Mouse (Mus musculus) CD4-positive, CD25-positive, alpha-beta regulatory T cell, adult 4 months (primary cell): ENCODE measurements around the gene Rbms1. TPM values are rescaled to one million over a fixed set of nuclear protein-coding genes. Genes with fewer than 3 reads are reported as not detected.

Source experiments
- ATAC-seq: one replicate; pipeline ENCODE4 v1.8.0; 2017
- polyA plus RNA-seq, 2 experiments: library from polyadenylated mRNA; unstranded; fragments of 100-300 nt; shearing (Covaris generic); gene quantifications; one replicate each; pipeline ENCODE4 v1.2.1; 2017

Rbms1 gene
- polyA plus RNA-seq, 2 experiments from 2014 or later: 10.6 to 21.7 TPM

DNA sequence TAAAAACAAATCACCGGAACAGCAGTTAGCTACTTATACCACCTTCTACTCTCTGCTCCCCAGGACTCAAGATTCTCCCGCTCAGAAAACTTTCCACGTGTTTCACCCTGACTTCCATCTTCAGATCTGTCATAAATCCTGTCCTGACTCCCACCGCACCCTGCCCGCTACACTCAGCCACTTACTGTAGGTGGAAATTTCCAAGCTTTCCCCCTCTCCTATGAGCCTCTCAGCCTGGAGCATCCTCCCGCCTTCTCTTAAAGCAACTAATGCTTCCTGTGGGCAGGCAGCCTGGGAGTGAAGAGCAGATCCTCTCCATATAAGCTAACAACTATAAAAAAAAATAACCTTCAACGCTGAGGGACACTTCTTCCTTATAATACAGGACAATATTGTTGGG is 44.6 kb downstream of the Rbms1 start:
- ATAC-seq: no peak

DNA sequence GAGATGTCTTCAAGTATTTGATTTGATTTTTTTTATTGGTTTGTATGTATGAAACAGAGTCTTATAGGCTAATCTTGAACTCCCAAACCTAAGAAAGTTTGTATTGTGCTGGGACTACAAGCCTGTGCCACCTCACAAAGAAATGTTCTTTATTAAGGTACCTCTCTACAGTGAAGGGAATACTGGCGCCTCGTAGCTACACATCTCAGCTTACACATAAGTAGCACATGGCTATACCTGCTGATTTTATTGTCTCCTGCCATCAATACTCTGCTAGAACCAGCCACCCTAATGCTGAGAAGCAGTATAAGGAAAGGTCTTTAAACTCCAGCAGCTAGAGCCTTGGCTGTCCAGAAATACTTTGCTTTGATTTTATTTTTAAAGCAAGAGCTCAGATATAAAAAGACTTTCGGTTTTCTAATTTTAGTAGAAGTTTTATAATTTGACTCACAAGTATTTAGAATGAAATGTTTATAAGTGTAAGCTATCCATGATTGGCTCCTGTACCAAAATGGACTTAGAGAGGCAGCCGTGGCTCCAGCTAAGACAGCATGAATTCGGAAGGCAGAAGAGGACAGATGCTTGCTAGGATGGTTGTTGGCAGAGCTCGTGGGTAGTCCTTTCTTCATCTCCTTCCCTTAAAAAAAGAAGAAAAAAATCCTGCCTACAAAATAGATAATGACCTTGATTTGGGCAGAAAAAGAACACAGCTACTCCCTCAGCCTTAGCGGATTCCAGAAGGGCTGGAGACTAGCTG is 48.3 kb downstream of the Rbms1 start:
- no peak for ATAC-seq

- ATAC-seq: no peak
These were observed 49.7 kb downstream of the Rbms1 start for GRCm38 (mm10) chr2:60913281-60913680.

- no peak for ATAC-seq
These were observed 51.3 kb downstream of the Rbms1 start for GRCm38 (mm10) chr2:60911716-60912115.

- no peak for ATAC-seq
These were observed 52.2 kb downstream of the Rbms1 start for GRCm38 (mm10) chr2:60910820-60911219.

DNA sequence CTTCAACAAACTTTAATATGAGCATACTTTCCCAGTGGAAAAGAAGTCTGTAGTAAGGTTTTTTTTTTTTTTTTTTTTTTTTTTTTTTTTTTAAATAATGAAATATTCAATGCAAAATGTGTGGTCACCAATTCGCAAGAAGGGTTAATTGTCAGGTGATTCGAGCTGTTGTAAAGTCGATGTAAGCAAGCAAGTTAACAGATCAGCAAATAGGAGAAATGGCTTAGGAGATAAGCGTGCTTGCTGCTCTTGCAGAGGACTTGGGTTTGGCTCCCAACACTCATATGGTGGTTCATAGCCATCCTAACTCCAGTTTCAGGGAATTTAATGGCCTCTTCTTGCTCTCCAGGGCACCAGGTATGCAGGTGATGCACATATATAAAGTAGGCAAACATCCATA is 54.4 kb downstream of the Rbms1 start:
- ATAC-seq: no peak

DNA sequence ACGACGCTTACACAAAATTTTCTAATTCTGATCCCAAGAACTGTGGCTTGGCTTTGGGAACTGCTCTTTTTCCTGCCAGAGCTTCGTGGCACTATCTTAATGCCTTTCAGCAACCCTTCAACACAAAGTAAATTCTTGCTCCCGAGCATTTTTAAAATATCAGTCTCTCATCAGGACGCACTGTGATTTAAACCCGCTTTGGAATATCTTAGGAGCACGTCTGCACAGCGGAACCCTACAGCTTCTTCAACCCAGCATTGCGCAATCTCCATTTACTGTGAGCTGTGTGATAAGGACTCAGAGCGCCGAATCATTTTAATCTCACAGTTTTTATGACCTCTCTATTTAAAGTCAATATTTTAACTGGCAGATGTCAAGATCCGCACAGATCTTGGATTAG is 54.9 kb downstream of the Rbms1 start:
- no peak for ATAC-seq

DNA sequence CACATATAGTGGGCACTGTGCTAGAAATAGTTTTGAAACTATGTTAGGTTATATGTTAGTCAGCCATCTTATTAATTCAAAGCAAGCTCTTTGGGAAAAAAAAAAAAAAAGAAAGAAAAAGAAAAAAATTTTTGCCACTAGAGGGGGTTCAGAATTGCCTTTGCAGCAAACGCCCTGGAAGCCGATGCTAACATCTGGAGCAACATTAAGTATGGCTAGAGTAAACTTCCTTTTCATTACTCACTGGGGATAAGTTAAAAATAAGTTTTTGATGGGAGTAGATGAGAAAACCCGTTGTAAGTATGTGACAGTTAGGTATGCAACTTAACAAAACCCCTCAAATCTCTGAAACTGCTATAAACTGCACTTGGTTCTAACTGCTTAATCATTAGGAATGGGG is 57.7 kb downstream of the Rbms1 start:
- peak; percentile 22 for ATAC-seq

DNA sequence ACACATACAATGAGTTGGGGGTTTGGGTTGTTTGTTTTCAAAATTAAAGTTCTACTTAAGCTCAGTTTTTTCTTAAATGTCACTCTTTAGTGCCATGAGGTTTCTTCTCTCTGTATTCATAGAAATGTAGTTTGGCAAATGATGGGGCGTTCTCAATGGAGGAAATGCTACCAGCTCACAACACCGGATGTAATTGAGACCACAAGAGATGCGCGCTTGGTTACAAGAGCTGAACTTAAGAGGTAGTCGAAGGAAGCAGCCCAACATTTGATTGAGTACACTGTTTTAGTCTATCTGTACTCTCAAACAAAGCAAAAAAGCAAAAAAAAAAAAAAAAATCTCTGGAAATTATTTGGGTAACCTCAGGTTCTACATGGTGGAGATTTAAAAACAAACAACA is 58.9 kb downstream of the Rbms1 start:
- ATAC-seq: peak; percentile 92

DNA sequence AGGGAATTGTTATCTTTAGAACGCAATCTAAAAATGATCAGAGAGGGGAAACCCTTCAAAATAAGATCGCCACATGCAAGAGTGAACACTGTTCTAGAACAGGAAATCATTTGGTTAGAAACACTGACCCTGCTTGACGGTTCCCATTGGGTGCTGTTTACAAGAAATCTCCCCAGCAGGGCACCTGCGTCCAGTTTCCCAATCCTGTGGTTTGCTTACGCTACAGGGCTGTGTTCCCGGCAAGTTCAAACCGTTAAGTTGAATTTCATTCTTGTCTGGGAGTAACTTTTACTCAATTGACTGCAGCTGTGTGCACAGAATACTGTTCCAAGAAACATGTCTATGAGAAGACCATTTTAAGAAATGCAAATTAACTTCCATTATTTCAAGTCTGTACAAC is 59.5 kb downstream of the Rbms1 start:
- no peak for ATAC-seq

- ATAC-seq: no peak
These were observed 60.4 kb downstream of the Rbms1 start for GRCm38 (mm10) chr2:60902446-60903137.

GRCm38 (mm10) chr2:60901511-60901951 is 61.5 kb downstream of the Rbms1 start:
- ATAC-seq: no peak

DNA sequence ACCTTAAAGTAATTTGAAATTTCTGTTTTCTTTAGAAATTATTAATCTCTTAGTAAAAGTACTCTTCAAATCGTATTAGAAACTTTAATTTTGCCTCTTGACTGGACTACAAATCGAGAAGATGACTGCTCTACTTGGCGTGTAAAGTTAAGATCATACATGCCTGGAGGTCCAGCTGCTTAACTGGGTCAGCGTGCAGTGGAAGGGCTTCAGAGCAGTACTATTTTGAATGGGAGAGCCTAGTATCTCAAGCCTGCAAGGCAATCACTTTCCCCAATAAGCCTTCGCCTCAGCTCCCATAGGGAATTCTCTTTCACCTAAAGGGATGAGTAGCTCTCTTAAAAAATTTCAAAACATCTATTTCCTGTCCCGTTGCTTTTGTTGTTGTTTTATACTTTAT is 62.0 kb downstream of the Rbms1 start:
- ATAC-seq: no peak

DNA sequence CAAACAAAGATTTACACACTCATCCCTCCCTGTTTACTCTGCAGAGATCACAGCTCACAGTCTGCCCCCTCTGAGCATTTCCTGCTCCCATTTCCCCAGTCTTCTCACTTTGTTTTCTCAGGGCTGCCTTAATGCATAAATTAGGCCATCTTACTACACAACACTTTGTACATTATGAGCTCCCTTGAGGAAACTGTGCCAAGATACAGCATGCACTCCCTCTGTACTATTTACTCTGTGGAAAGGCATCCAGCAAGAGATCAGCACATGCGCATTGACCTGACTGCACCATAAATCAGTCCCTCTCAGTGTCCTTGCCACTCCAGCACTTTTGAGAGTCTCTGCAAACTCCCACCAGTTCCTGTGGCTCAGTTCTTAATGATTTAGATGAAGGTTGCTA is 70.0 kb downstream of the Rbms1 start:
- no peak for ATAC-seq

DNA sequence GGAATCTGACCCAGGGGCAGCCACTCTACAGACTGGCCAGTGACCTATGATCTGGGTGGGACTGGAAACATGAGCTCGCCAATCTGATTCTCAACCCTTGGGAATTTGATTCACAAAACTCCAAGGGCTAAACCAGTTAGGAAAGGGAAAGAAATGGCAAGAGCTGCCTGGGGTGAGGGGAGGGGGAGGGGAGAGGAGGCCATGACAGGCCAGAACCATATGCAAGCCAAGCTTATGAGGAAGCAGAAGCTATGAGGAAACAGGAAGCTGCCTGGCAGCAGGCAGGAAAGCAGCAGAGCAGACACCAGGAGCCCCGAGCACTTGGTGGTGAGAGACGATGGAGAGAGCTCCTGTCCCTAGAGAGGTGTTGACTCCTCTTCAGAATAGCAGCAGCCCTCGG is 79.1 kb downstream of the Rbms1 start:
- no peak for ATAC-seq

- ATAC-seq: no peak
These were observed 80.0 kb downstream of the Rbms1 start for GRCm38 (mm10) chr2:60883043-60883365.

- ATAC-seq: no peak
These were observed 80.6 kb downstream of the Rbms1 start for GRCm38 (mm10) chr2:60882202-60883042.

DNA sequence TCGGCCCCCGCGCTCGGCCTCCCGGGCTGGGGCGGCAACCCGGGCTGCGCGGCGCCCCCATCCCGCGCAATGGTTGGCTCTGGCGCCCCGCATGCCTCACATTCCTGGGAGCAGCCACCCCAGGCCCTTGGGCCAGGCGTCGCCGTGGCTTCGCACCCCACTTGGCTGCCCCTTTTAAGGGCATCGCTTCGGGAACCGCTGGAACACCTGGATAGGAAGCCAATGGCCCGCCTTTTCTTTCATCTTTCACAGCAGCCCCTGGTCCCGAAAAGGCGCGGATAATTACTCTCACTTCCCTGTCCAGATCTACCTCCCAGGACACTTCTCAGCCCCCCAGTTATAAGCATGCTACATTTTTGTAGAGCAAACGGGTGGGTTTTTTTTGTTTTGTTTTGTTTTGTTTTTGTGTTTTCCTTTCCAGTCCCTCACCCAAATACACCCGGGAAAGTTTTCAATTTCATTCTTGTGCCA is 81.4 kb downstream of the Rbms1 start:
- no peak for ATAC-seq

DNA sequence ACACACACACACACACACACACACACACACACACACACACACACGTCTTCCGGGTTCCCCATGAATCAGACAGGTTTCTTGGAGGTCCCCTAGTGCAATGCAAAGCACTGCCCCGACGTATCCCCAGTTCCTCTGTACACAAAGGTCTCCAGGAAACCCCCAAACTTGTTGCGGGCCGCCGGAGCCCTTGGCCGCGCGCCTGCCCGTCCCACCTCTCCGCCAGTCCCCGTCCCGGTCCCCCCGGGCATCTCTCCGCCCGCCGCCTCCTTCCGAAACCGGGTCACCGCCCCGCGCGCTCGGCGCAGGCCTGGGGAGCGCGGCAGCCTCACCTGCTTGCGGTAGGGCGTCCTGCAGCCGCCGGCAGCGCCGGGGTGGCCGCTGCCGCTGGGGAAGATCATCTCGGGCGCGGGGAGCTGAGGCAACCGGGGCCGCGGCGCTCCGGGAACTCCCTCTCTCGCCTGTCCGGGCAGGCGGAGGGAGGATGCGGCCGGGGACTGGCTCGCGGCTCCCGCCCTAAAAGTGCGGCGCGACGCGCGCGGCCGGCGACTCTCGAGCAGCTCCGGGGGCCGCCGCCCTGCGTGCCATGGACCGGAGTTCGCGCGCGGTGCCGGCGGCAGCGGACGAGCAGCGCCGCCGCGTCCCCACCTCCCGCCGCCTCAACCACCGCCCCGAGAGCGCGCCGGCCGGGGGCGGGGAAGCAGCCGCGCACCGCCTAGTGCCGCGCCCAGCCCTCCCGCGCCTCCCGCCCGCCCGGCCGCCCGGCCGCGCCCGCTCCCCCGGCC is 82.0 kb downstream of the Rbms1 start:
- ATAC-seq: peak; percentile 59

- peak; percentile 3 for ATAC-seq
These were observed 82.8 kb downstream of the Rbms1 start for GRCm38 (mm10) chr2:60879966-60880788.

GRCm38 (mm10) chr2:60879141-60879818 is 83.7 kb downstream of the Rbms1 start:
- no peak for ATAC-seq
